Mouse (Mus musculus): ENCODE measurements around the gene Ifnlr1. TPM values are rescaled to one million over a fixed set of nuclear protein-coding genes. Genes with fewer than 3 reads are reported as not detected.
"Not testable (repeated sequence)": the region's sequence is repeated elsewhere in the genome, so short reads cannot be mapped to it uniquely, and the experiment has no call there.

Ifnlr1 gene
- polyA plus RNA-seq, 1 experiment, result 0.25 TPM

DNA sequence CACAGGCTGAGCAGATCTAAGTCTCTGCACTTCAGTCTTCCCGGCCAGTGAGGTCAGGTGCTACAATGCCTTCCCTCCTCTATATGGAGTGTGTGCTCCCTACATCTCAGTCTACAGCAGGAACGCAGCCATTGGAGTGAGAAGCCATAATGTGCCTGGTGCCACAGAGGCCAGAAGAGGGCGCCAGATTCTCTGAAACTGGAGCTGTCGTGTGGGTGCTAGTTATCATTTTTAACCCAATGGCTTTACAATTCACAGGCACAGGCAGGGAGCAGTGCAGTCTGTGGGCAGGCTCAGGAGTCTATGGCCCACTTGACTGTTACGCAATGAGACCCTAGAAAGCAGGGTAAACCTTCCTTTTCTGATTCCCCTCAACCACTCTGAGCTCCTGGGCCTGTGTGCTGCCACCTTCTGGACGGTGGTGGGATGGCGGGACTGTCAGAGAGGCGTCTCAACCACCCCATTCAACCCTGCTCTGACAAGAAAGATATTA lies 23.0 kb downstream of the Ifnlr1 start:
- TF ChIP-seq POLR2A (IDR thresholded peaks at IDR 0.05; ENCODE audit: low read depth, low read length) (no peak), CTCF (IDR thresholded peaks at IDR 0.05; ENCODE audit: borderline replicate concordance, insufficient read depth, low read length) (peak; percentile 87; the same call in 1 of the 2 replicates)
- Histone ChIP-seq H3K27ac (ENCODE audit: insufficient read depth, low read length) (no peak overlapping the region), H3K4me1 (ENCODE audit: control insufficient read depth, insufficient read depth, low read length) (no peaks in the 10 kb centered on the region), H3K4me3 (ENCODE audit: insufficient read depth, low read length) (no peak overlapping the region)

DNA sequence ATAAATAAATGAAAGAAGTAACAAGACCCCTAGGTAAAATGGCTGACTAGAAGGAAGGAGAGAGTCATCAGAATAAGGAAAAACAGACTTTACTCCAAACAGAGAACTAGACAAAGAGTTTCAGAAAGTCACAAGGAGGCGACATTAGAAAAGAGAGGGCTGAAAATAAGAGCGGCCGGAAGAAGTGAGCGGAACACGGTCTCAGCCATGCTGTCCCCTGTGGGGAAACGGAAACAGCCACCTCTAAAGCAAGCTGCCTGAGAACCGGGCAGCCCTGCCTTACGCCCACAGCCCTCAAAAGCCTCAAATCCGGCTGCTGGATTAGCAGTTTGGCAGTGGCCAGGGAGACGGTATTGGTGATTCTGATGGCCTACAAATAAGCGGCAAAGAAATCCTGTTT lies 23.5 kb downstream of the Ifnlr1 start:
- TF ChIP-seq CTCF (IDR thresholded peaks at IDR 0.05; ENCODE audit: borderline replicate concordance, insufficient read depth, low read length) (no peak), POLR2A (IDR thresholded peaks at IDR 0.05; ENCODE audit: low read depth, low read length) (no peak)
- no peak overlapping the region for H3K4me3 ChIP-seq (ENCODE audit: insufficient read depth, low read length)
- H3K27ac ChIP-seq (ENCODE audit: insufficient read depth, low read length), result no peak overlapping the region
- no peaks in the 10 kb centered on the region for H3K4me1 ChIP-seq (ENCODE audit: control insufficient read depth, insufficient read depth, low read length)

DNA sequence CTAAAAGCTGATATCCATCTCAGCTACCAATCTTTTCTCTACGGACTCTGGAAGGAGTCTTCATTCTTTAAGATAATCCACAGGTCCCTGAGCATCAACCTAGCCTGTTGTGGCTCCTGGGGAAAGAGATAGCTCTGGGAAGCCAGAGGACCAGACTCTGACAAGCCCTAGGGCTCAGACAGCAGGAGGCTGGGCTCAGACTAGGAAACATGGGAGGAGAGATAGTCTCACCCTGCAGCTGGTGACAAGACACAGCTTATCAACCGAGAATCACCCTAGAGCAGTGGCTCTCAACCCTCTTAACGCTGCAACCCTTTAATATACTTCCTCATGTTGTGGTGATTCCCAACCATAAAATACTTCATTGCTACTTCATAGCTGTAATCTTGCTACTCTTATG lies 24.3 kb downstream of the Ifnlr1 start:
- Histone ChIP-seq H3K4me3 (ENCODE audit: insufficient read depth, low read length) (no peak overlapping the region), H3K4me1 (ENCODE audit: control insufficient read depth, insufficient read depth, low read length) (no peaks in the 10 kb centered on the region), H3K27ac (ENCODE audit: insufficient read depth, low read length) (no peak overlapping the region)
- TF ChIP-seq CTCF (IDR thresholded peaks at IDR 0.05; ENCODE audit: borderline replicate concordance, insufficient read depth, low read length) (no peak), POLR2A (IDR thresholded peaks at IDR 0.05; ENCODE audit: low read depth, low read length) (no peak)

- Histone ChIP-seq H3K4me1 (ENCODE audit: control insufficient read depth, insufficient read depth, low read length) (no peaks in the 10 kb centered on the region), H3K4me3 (ENCODE audit: insufficient read depth, low read length) (no peak overlapping the region), H3K27ac (ENCODE audit: insufficient read depth, low read length) (no peak overlapping the region)
- TF ChIP-seq CTCF (IDR thresholded peaks at IDR 0.05; ENCODE audit: borderline replicate concordance, insufficient read depth, low read length), result no peak
- TF ChIP-seq POLR2A (IDR thresholded peaks at IDR 0.05; ENCODE audit: low read depth, low read length), result no peak
These were observed 28.7 kb downstream of the Ifnlr1 start for GRCm38 (mm10) chr4:135714776-135715175.

- not testable (repeated sequence) for H3K27ac ChIP-seq (ENCODE audit: insufficient read depth, low read length); H3K4me1 ChIP-seq (ENCODE audit: control insufficient read depth, insufficient read depth, low read length); H3K4me3 ChIP-seq (ENCODE audit: insufficient read depth, low read length)
These were observed 30.4 kb downstream of the Ifnlr1 start for GRCm38 (mm10) chr4:135716438-135716837.

DNA sequence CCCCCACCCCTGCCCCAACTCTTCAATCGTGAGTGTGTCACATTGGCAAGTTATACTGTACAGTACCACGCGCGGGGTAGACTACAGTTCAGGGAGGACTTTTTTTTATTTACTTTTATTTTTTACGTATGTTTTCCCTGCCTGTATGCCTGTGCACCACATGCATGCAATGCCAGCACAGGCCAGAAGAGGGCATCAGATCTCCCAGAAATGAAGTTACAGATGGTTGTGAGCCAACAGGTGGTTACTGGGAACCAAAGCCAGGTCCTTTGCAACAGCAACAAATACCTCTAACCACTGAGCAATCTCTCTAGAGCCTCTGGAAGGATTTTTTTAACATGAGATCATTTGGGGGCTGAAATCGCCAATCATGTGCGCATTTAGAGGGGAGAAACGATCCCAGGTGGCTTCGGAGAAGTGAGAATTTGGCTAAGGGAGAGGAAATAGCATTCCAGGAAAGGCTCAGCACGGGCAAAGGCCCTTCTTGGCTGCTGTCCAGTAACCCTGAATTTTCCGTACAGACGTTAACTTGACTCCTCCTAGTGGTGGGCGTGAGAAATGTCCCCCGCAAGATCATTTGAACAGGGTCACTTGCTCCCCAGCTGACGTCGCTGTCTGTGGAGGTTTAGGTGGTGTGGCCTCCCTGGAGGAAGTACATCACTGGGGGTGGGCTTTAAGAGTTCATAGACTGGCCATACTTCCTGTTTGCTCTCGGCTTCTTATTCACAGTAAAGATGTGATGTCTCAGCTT lies 36.6 kb downstream of the Ifnlr1 start:
- no peaks in the 10 kb centered on the region for H3K4me1 ChIP-seq (ENCODE audit: control insufficient read depth, insufficient read depth, low read length)
- H3K4me3 ChIP-seq (ENCODE audit: insufficient read depth, low read length), result no peak overlapping the region
- TF ChIP-seq POLR2A (IDR thresholded peaks at IDR 0.05; ENCODE audit: low read depth, low read length) (no peak), CTCF (IDR thresholded peaks at IDR 0.05; ENCODE audit: borderline replicate concordance, insufficient read depth, low read length) (peak; percentile 10; the same call in 1 of the 2 replicates)
- no peak overlapping the region for H3K27ac ChIP-seq (ENCODE audit: insufficient read depth, low read length)

GRCm38 (mm10) chr4:135726416-135726815 lies 40.3 kb downstream of the Ifnlr1 start:
- H3K4me3 ChIP-seq (ENCODE audit: insufficient read depth, low read length), result no peak overlapping the region
- TF ChIP-seq POLR2A (IDR thresholded peaks at IDR 0.05; ENCODE audit: low read depth, low read length), result no peak
- no peak for TF ChIP-seq CTCF (IDR thresholded peaks at IDR 0.05; ENCODE audit: borderline replicate concordance, insufficient read depth, low read length)
- no peaks in the 10 kb centered on the region for H3K4me1 ChIP-seq (ENCODE audit: control insufficient read depth, insufficient read depth, low read length)
- no peak overlapping the region for H3K27ac ChIP-seq (ENCODE audit: insufficient read depth, low read length)

- H3K4me3 ChIP-seq (ENCODE audit: insufficient read depth, low read length), result no peak within 1 kb of the TSS
- H3K4me1 ChIP-seq (ENCODE audit: control insufficient read depth, insufficient read depth, low read length), result no peaks in the 10 kb centered on the region
- TF ChIP-seq POLR2A (IDR thresholded peaks at IDR 0.05; ENCODE audit: low read depth, low read length) (no peak), CTCF (IDR thresholded peaks at IDR 0.05; ENCODE audit: borderline replicate concordance, insufficient read depth, low read length) (no peak)
- H3K27ac ChIP-seq (ENCODE audit: insufficient read depth, low read length), result no peak within 1 kb of the TSS
These were observed 41.7 kb downstream of the Ifnlr1 start, which contains the start of gene Il22ra1 for GRCm38 (mm10) chr4:135727817-135728216. Gene Il22ra1 (plus strand): TSS chr4:135728172.

- TF ChIP-seq POLR2A (IDR thresholded peaks at IDR 0.05; ENCODE audit: low read depth, low read length), result no peak
- TF ChIP-seq CTCF (IDR thresholded peaks at IDR 0.05; ENCODE audit: borderline replicate concordance, insufficient read depth, low read length), result no peak
- no peak overlapping the region for H3K4me3 ChIP-seq (ENCODE audit: insufficient read depth, low read length)
- H3K4me1 ChIP-seq (ENCODE audit: control insufficient read depth, insufficient read depth, low read length), result no peaks in the 10 kb centered on the region
- no peak overlapping the region for H3K27ac ChIP-seq (ENCODE audit: insufficient read depth, low read length)
These were observed 44.1 kb downstream of the Ifnlr1 start for GRCm38 (mm10) chr4:135730204-135730603.

DNA sequence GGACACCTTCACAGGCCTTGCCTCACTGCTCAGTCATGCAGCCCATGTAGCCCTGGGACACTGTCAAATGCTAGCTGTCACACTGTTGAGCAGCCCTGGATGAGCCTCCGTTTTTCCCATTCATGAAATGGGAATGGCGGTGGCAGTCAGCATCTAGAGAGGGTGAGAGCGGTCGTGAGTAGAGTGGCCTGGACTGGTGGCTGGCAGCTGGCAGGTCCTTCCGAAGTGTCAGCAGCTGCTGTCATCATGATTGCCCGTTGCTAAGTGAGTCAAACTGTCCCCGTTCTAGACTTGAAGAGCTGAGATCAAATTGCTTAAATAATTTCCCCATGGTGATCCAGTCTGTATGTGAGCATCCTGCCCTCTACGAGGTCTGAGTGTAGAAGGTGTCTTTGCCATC lies 44.9 kb downstream of the Ifnlr1 start:
- Histone ChIP-seq H3K4me1 (ENCODE audit: control insufficient read depth, insufficient read depth, low read length) (no peaks in the 10 kb centered on the region), H3K27ac (ENCODE audit: insufficient read depth, low read length) (no peak overlapping the region), H3K4me3 (ENCODE audit: insufficient read depth, low read length) (no peak overlapping the region)
- no peak for TF ChIP-seq POLR2A (IDR thresholded peaks at IDR 0.05; ENCODE audit: low read depth, low read length)
- TF ChIP-seq CTCF (IDR thresholded peaks at IDR 0.05; ENCODE audit: borderline replicate concordance, insufficient read depth, low read length), result no peak
